Mouse (Mus musculus) liver, adult (tissue): ENCODE measurements around the gene Slc7a4.

ENCODE experiments used
- GATA4 ChIP-seq: IDR thresholded peaks from 2 replicates; pipeline ENCODE4 v1.6.1; 2014; ENCODE audit warnings: mild to moderate bottlenecking, low read length; ENCODE audit not compliant: insufficient replicate concordance

Gene Slc7a4

GRCm38 (mm10) chr16:17583064-17583463 lies at the start of gene Slc7a4:
Gene Slc7a4 (minus strand): TSS chr16:17583214.
- TF ChIP-seq GATA4, result no peak

- no peak for TF ChIP-seq GATA4
Measured at GRCm38 (mm10) chr16:17632580-17632979, 49.6 kb upstream of the Slc7a4 start.

- no peak for TF ChIP-seq GATA4
Measured at GRCm38 (mm10) chr16:17626269-17626555, 43.2 kb upstream of the Slc7a4 start.

- no peak for TF ChIP-seq GATA4
Measured at GRCm38 (mm10) chr16:17625488-17626268, 42.7 kb upstream of the Slc7a4 start.

GRCm38 (mm10) chr16:17621936-17622335 lies 38.9 kb upstream of the Slc7a4 start:
- TF ChIP-seq GATA4, result no peak

- no peak; the same call in 1 of the 2 replicates for TF ChIP-seq GATA4
Measured at GRCm38 (mm10) chr16:17619198-17620105, 36.4 kb upstream of the Slc7a4 start, which contains the start of gene Smpd4. Gene Smpd4 (plus strand): TSS chr16:17619354.

- no peak for TF ChIP-seq GATA4
Measured at GRCm38 (mm10) chr16:17617922-17618565, 35.0 kb upstream of the Slc7a4 start.

GRCm38 (mm10) chr16:17616212-17616611 lies 33.2 kb upstream of the Slc7a4 start:
- TF ChIP-seq GATA4, result no peak

- no peak for TF ChIP-seq GATA4
Measured at GRCm38 (mm10) chr16:17611383-17611782, 28.4 kb upstream of the Slc7a4 start.

GRCm38 (mm10) chr16:17605684-17606083 lies 22.7 kb upstream of the Slc7a4 start:
- TF ChIP-seq GATA4, result no peak

- TF ChIP-seq GATA4, result no peak
Measured at GRCm38 (mm10) chr16:17604941-17605340, 21.9 kb upstream of the Slc7a4 start.

GRCm38 (mm10) chr16:17600944-17601562 lies 18.0 kb upstream of the Slc7a4 start:
- no peak for TF ChIP-seq GATA4

- TF ChIP-seq GATA4, result no peak
Measured at GRCm38 (mm10) chr16:17590731-17591130, 7.7 kb upstream of the Slc7a4 start.

GRCm38 (mm10) chr16:17584555-17584954 lies 1.5 kb upstream of the Slc7a4 start:
- no peak for TF ChIP-seq GATA4

GRCm38 (mm10) chr16:17576825-17577215 lies 6.2 kb downstream of the Slc7a4 start:
- TF ChIP-seq GATA4, result no peak
